Mouse (Mus musculus): ENCODE results near the gene Ear2.
"Not testable (repeated sequence)": the region's sequence is repeated elsewhere in the genome, so short reads cannot be mapped to it uniquely, and the experiment has no call there.

The Ear2 gene

GRCm38 (mm10) chr14:44102354-44102753 is at the start of gene Ear2:
Gene Ear2 (plus strand): TSS chr14:44102654.
- DNase-seq, result peak; percentile 5

- DNase-seq, result peak; percentile 18
Measured at GRCm38 (mm10) chr14:44067879-44068278, 34.6 kb upstream of the Ear2 start.

GRCm38 (mm10) chr14:44070595-44070994 is 31.9 kb upstream of the Ear2 start:
- not testable (repeated sequence) for DNase-seq

- peak; percentile 34 for DNase-seq
Measured at GRCm38 (mm10) chr14:44077785-44078341, 24.6 kb upstream of the Ear2 start.

- DNase-seq, result not testable (repeated sequence)
Measured at GRCm38 (mm10) chr14:44086588-44086987, 15.9 kb upstream of the Ear2 start.

GRCm38 (mm10) chr14:44087535-44087934 is 14.9 kb upstream of the Ear2 start:
- DNase-seq, result not testable (repeated sequence)

GRCm38 (mm10) chr14:44091524-44091923 is 10.9 kb upstream of the Ear2 start:
- DNase-seq, result peak; percentile 21

GRCm38 (mm10) chr14:44094445-44094844 is 8.0 kb upstream of the Ear2 start:
- not testable (repeated sequence) for DNase-seq

- not testable (repeated sequence) for DNase-seq
Measured at GRCm38 (mm10) chr14:44100030-44100429, 2.4 kb upstream of the Ear2 start.

GRCm38 (mm10) chr14:44110981-44111380 is 8.5 kb downstream of the Ear2 start:
- DNase-seq, result no peak

GRCm38 (mm10) chr14:44123551-44123950 is 21.1 kb downstream of the Ear2 start, which contains the start of gene Gm3327:
Gene Gm3327 (plus strand): TSS chr14:44123851.
- DNase-seq, result not testable (repeated sequence)
